Mouse (Mus musculus) layer of hippocampus, postnatal 10 days (tissue): Measurements from ENCODE around the gene Maco1. TPM values are rescaled to one million over a fixed set of nuclear protein-coding genes. Genes with fewer than 3 reads are reported as not detected.

Source experiments
- DNase-seq, 2 experiments: peaks; one replicate each; pipeline ENCODE4 v3.0.0; 2021; ENCODE audit warnings: low spot score in 2 of 2
- total RNA-seq, 2 experiments: library from RNA; stranded (reverse); gene quantifications; 2 replicates each; pipeline ENCODE4 v1.2.3; 2021

Maco1 gene
- total RNA-seq, 2 experiments from 2014 or later = 48.2 to 52.1 TPM

DNA sequence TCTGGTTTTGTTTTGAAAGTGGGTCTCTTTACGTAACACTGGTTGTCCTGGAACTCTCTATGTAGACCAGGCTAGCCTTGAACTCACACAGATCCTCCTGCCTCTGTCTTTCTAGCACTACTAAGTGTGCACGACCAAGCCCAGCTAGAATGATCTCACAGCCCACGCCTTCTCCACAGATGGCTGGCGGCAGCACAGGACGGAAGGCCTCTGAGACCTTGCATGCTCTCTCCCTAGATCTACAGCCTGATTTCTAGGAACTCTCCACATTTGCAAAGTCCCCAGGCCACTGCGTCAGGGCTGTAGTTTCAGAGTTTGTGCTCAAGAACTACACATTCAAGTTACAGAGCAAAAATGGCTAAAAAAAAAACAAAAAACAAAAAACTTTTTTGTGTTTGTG lies 79.0 kb downstream of the Maco1 start:
- no peak for DNase-seq

DNA sequence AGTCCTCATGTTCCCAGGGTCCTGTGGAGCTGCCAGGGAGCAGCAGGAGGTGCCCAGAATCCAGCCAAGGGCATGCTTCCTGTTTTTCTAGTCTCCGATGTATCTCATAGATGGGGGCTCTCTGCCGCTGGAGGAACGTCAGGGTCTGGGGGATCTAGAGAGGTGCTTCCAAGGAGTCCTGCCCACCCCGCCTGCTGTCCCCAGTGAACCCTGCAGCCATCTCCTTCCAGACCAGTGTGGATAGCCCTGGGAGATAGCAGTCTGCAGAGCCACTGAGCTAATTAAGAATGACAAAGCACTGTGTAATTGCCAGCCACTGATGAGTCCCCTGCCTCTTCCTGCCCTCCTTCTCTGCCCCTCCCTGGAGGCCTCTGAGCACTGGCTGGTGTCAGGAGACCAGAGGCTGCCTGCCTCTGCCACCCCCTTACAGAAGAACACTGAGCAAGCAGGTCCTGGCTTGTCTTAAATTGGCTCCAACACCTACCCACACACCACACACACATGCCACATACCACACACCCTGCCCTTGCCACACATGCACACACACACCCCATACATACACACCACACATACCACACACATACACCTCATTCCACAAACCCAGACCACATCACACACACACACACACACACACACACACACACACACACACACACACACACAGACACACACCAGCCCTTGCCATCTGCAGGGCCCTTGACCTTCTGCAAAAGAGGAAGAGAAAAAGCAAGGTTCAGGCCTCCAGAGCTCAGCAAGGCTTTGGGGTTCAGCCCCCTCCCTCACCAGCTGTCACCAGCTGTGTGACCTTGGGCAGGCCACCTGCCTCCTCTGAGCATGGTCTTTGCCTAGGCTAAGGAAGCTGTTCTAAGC lies 80.1 kb downstream of the Maco1 start:
- DNase-seq = no peak

DNA sequence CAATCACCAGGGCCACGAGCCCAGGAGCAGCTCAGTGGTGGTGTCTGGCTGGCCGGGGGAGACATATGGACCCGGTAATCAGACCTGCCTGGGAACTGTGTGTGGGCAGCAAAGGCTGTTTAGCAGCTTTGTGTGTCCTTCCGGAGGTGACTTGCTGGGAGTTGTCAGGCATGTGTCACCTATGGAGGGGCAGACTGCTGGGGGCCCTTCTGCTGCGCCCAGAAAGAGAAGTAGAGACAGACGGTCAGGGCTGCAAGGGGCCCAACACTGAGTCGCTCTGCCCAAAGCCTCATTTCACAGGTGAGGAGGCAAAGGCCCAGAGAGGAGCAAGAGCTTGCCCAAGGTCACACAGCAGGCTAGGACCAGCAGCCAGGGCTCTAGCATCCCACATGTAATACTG lies 83.3 kb downstream of the Maco1 start:
- no peak for DNase-seq

DNA sequence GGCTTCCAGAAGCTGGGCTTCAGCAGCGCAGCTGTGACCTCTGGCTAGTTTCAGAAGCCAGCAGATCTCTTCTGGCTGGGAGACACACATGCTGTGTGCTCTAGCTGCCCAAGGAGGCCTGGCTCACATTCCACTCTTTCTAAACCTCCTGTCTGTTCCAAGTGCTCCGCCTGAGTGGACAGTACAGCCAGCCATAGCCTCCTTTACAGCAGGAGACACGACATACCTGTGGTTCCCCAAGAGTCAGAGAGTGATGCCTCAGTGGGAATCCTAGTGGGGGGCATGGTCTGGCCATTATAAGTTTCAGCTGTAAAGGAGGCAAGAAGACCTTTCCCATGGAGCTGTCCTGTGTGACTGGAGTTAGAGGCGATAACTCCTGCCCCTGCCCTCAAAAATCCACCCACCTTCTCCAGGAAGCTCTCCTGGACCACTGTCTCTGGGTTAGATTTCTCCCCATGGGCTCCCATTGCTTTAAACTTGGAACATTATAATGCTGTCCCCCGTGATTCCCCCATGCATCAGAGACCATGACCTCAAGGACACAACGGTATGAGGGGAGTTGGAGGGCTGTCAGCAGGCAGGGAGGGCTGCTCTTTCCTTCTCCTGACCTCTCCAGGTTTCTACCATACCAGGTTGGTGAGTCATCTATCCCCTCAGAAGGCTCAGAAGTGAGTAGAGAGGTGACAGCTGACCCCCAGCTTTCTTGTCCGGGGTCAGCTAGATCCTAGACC lies 83.9 kb downstream of the Maco1 start:
- no peak for DNase-seq

DNA sequence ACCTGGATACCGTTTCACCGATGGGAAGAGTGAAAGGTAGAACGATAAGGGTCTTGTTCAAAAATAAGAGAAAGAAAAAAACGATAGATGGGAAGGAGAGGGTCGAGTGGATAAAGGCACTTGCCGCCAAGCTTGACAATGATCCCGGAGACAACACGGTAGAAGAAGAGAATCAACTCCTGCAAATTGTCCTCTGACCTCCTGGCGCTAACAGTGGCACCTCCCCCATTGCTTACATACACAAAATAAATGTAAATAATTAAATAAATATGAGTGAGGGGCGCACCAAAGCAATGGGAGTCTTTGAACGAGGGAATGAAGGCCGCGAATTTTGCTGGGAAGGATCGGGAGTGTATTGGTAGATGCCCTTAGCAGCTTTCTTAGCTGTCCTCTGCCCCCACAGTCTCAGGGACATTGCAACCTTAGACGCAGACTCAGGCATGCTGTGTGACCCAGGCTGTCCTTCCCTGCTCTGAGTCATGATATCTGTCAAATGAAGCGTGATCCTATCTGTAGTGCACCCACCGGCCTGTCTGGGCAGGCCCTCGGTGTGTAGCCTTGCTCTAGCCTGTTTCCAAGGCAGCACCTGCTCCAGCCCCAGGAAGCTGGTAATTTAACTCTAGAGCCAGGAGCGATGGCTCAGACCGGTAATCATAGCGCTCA lies 84.8 kb downstream of the Maco1 start:
- no peak for DNase-seq

DNA sequence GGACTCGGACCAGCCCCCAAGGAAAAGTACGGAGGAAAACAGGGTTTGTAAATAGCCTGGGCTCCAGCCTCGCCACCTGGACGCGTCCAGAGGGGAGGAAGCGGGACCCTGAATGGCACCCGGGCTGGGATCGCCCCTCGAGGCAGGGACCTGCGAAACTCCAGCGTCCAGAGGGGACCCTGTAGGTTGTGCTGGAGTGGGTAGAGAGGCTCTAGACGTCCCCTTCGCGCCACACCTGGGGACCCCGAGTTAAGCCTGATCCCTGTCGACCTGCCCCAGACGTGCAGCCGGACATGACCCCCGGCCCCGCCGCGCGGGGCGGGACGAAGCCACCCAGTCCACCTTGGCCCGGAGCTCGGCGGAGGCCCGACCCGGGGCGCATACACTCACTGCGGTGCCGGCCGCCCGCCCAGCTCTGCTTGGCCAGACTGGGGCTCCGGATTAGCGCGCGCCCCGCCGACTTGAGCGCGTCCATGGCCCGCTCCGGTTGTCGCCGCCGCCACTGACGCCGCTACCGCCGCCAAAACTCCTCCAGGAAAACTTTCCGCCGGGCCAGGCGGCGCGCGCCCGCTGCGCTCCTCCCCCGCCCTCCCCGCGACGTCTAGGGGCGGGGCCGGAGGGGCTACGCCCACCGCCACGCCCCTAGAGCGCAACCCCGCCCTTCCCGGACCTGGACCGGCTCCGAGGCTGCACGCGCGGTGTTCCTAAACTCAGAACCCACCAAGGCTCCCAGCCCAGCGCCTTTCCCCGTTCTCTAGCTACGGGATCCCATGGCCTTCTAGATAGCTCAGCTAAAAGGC lies 85.5 kb downstream of the Maco1 start, which contains the start of gene Ldlrap1:
Gene Ldlrap1 (minus strand): TSS at position 599 of the 800 bp plus-strand sequence.
- peak; percentile 51 to 71 for DNase-seq

DNA sequence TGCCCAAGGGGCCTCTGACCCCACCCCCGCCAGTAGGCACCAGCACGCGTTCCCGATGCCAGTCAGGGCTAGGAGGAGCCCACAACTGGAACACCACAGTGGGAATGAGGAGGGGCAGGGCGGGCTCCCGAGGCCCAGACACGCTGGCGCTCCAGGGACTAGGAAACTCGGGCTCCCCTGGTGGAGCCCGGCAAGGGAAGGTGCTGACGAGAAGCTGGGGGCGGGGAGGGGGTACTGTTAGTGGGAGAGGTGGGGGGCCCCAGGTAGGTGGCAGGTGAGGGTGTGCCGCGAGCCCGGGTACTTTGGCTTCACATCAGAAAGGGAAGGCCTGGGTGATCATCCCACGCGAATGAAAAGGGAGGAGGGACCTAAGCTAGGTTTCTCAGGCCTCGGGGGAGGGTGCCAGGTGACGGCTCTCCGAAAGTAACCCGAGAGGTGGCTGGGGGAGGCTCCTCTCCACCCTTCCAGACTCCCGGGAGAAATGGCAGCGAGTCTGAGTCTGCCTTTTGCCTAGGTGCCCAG lies 86.2 kb downstream of the Maco1 start:
- DNase-seq = no peak

DNA sequence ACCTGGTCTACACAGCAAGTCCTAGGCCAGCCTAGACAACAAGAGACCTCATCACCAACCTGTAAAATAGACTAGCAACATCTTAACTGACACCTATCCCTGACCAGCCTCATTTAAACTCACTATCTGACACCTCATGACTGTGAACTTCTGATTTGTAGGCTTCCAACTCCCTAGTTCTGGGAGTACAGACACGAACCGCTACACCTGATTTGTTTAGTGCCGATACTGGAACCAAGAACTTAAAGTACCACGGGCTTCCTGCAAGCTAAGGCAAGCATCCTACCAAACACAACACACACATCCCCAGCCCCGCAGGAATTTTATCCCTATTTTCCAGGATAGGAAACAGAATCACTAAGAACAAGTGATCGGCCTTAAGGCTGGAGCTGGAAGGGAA lies 86.9 kb downstream of the Maco1 start:
- no peak for DNase-seq

DNA sequence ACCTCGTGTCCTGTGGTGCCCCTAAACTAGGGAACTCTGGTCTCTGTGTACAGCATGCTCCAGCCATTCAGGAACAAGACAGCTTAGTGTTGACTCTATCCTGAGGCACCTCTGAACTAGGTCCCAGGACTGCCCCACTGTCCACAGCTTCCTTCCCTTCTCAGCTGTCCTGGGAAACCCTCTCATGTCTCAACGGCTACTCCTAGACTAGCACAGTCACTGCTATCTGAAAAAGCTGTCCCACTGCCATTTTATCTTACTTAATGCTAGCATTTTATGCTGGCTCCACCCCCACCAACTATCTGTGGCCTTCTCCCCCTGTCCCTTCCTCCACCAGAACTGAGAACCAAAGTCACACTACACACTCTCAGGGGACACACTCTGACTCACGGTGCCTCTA lies 88.8 kb downstream of the Maco1 start:
- no peak for DNase-seq

DNA sequence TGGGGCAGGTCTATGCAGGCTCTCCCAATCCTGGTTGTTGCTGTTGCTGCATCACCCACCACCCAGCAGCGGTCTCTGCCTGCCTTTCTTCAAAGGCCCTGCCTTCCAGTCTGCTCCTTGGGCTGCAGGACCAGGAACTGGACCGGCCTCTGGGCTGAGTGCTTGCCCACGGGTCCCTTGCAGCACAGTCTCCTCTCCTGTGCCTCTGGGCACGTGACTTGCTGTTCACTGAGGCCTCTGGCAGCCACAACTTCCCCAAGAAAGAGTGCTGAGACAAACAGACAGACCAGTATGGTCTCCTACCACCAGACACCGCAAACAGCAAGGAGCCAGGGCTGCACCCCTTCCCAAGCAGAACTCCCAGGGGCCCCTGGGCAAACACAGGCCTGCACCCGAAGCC lies 90.8 kb downstream of the Maco1 start:
- DNase-seq = no peak

DNA sequence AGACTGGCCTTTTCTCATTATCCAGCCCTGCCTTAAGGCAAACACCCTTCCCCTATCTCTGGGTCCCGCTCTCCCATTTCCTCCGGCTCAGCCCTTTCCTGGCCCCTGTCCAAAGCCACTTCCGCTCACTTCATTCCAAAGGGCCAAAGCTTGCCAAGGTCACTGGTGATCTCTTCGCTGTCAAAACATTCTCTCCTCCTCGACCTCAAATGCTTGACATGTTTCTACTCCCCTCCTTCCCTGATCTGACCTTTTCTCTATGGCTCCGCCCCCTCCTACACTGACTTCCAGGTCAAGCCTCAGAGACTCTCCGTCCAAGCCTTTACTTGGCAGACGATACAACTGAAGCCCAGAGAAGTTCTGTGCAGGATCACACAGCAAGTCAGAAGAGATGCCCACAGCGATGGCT lies 92.3 kb downstream of the Maco1 start:
- no peak for DNase-seq

DNA sequence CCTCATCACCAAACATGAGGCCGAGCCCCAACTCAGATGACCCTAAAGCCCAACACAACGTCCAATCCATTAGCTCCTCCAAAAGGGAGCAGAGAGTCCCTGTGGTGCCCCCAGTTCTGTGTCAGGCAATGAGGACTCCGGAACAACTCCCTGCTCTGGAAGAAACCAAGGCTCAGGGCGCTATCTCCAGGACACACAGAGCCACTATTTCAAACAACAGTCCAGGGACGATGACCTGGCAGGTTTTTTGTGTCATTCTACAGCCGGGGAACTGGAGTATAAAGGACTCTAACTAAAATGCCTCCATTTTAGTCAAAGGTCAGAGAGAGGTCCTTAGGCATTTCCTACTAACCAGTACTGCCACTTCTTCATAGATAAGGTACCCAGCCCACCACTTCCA lies 92.9 kb downstream of the Maco1 start:
- DNase-seq = no peak

DNA sequence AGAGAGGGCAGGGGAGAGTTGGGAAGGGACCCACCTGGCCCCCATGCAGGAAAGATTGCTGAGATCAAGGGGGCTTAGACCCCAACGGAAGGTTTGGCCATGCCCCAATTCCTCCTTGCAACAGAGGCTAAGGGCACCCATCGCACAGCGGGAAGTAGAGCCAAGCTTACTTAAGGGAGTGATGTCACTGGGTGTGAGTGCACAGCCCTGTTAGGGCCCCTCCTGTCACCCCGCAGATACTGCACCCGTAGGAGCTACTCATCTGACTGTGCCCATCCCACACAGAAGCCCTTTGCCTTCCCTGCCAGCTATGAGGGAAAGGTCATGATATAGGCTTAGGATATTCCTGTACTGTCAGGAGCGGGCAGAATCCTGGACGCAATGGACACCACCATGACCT lies 93.6 kb downstream of the Maco1 start:
- no peak for DNase-seq

DNA sequence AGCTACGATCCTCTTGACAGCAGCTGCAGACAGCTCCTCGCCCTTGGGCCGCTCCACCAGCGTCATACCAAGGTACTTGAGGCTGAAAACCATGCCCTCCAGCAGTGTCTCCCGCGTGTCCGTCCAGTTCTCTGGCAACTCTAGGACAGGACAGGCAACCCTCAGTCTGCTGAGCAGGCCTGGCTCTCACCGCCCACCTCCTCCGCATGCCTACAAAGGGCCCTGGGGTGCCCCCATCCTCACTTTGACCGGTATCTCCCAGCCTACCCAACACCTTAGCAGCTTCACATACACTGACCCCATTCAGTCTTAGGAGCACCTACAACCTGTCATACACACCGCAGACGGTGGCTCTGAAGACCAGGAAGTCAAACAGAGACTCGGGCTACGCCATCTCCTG lies 94.2 kb downstream of the Maco1 start:
- DNase-seq = no peak

DNA sequence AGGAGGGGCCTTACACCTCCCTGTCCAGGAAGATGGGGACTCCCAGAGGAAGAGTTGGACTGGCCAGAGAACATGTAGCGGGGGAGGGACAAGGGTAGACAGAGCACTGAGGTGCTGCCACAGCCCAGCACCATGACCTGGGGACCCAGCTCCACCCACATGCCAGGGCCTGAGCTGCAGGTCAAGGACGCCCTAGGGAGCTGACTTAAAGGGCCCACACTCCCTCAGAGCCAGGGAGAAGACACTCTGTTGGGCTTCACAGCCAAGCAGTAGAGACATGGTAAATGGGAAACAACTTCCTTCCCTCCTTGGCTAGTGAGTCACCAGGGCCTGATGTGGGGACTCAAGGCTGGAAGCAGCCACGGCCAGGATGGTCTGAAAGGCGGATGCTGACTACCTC lies 94.8 kb downstream of the Maco1 start:
- no peak for DNase-seq

DNA sequence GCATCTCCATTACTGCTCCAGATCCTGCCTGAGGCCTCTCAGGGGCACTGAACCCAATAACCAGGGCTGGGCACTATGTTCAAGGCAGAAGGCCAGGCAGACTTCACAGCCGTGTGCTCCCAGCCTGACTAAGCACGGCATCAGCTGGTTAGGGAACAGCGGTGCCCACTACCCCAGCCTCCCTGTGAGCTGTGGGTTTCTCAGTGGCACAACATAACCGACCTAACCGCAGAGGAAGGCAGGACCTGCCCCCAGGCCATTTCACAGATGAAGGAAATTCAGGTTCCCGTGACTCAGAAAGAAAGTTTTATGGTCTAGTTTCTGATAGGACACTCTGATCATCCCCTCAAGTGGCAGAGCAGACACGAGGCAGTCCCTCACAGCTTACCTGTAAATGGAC lies 96.2 kb downstream of the Maco1 start:
- DNase-seq = no peak

DNA sequence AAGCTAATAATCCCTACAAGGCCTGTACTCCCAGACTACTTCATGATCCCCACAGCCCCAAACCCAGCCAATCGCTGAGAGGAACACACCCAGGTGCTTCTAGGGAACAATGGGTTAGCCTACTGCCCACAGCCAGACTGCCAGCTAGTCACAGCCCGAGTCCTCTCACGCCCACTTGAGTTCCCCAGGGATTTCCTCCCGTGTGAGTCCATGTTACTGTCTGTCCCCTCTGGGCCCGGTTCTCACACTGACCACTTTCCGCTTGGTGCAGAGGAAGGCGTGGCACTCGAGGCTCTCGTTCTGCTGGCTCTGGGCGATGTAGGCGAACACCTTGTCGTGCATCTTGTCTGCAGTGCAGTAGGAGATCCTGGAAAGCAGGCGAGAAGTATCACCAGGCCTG lies 98.2 kb downstream of the Maco1 start:
- DNase-seq = no peak

DNA sequence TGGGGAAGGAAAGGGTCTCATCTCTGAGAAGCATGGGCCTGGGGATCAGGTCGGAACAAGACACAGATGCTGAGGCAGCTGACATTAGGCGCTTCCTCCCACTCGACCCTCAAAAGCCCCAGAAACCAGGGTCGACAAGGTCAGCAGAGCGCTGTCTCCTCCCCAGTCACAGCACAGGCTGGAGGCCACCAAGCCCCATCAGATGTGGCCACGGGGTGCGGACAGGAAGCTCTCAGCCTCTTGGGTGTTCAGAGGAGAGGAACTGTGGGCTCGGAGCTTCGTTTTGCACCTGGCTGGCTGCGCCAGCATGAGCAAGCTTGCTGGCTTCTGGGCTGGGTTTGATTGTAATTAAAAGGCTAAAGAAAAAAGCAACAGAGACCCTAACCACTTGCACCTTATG lies 98.8 kb downstream of the Maco1 start:
- DNase-seq = no peak

DNA sequence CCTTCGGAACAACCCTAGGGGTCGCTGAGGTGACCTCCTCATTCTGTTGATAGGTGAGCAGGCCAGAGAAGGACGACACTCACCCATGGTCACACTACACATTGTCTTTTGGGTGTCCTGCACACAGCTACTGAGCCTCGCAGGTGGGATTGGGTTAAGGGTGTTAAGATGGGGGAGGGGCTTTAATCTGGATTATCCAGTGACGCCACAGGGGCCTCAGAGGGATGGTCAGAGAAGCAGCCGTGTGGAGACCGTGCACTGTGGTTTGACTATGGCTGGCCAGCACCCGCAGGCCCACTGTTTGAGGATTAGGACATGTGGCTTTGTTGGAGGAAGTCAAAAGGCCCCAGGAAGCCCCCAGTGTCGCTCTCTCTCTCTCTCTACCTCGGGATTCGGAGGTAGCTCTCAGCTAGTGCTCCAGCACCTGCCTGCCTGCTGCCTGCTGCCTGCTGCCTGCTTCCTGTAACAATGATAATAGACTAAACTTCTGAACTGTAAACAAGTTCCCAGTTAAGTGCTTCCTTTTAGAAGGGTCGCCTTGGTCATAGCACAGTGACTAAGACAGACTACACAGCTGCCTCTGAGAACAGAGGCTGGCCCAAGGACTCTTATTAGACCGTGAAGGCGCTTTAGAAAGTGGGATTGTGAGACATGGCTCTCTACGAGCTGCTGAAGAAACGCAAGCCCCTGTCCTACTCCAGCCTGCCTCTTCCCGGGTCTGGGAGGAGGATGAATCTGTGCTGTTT lies 99.5 kb downstream of the Maco1 start:
- no peak for DNase-seq

DNA sequence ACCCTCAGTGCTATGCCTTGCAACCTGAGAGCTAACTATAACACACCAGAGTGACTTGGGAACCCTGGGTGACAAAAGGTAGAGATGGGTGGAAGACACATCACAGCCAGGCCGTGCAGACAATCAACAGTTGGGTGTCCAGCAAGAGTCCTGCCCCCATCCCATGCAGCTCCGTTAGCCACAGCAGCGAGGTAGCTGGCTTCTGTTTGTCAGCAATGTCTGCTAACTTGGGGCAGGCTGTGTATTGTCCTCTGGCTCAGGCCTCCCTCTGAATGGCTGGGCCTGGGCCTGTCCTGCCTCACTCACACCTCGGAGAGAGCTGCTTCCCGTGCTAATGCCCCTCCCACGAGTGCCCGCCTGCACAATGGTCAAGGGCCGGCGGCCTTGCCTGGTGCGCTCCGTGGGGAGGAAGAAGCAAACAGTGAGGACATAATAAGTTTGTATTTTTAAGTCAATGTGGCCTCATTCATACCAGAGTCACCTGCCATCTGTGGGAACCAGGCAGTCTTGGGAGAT lies 100.2 kb downstream of the Maco1 start:
- DNase-seq = no peak
